Mouse (Mus musculus): ENCODE results near the gene Vsx2.
A peak's percentile ranks its signal among the peaks of the same experiment; 100 is the strongest.

The Vsx2 gene

GRCm38 (mm10) chr12:84571466-84572340, 2.1 kb downstream of the Vsx2 start:
- DNase-seq (ENCODE audit: low read depth, low spot score) = no peak

- DNase-seq (ENCODE audit: low read depth, low spot score) = no peak
These were observed 2.8 kb downstream of the Vsx2 start for GRCm38 (mm10) chr12:84572341-84572720.

GRCm38 (mm10) chr12:84573094-84573493, 3.5 kb downstream of the Vsx2 start:
- no peak for DNase-seq (ENCODE audit: low read depth, low spot score)

GRCm38 (mm10) chr12:84577768-84578439, 8.3 kb downstream of the Vsx2 start:
- no peak for DNase-seq (ENCODE audit: low read depth, low spot score)

GRCm38 (mm10) chr12:84578440-84578770, 8.8 kb downstream of the Vsx2 start:
- no peak for DNase-seq (ENCODE audit: low read depth, low spot score)

- no peak for DNase-seq (ENCODE audit: low read depth, low spot score)
These were observed 11.7 kb downstream of the Vsx2 start for GRCm38 (mm10) chr12:84581285-84581684.

GRCm38 (mm10) chr12:84589825-84590761, 20.5 kb downstream of the Vsx2 start:
- peak; percentile 61 for DNase-seq (ENCODE audit: low read depth, low spot score)

GRCm38 (mm10) chr12:84598324-84598723, 28.8 kb downstream of the Vsx2 start:
- no peak for DNase-seq (ENCODE audit: low read depth, low spot score)

GRCm38 (mm10) chr12:84604001-84604400, 34.4 kb downstream of the Vsx2 start:
- no peak for DNase-seq (ENCODE audit: low read depth, low spot score)

GRCm38 (mm10) chr12:84605860-84606259, 36.3 kb downstream of the Vsx2 start:
- DNase-seq (ENCODE audit: low read depth, low spot score) = no peak

GRCm38 (mm10) chr12:84611718-84612117, 42.2 kb downstream of the Vsx2 start:
- DNase-seq (ENCODE audit: low read depth, low spot score) = no peak

- no peak for DNase-seq (ENCODE audit: low read depth, low spot score)
These were observed 43.0 kb downstream of the Vsx2 start for GRCm38 (mm10) chr12:84612518-84612917.

GRCm38 (mm10) chr12:84614001-84614400, 44.4 kb downstream of the Vsx2 start:
- no peak for DNase-seq (ENCODE audit: low read depth, low spot score)

- no peak for DNase-seq (ENCODE audit: low read depth, low spot score)
These were observed 45.0 kb downstream of the Vsx2 start for GRCm38 (mm10) chr12:84614524-84614923.

GRCm38 (mm10) chr12:84616977-84617630, 47.5 kb downstream of the Vsx2 start, which contains the start of gene Abcd4:
Gene Abcd4 (minus strand): TSS chr12:84617413.
- peak; percentile 92 for DNase-seq (ENCODE audit: low read depth, low spot score)

GRCm38 (mm10) chr12:84617663-84618062, 48.1 kb downstream of the Vsx2 start:
- DNase-seq (ENCODE audit: low read depth, low spot score) = no peak

GRCm38 (mm10) chr12:84620975-84621374, 51.4 kb downstream of the Vsx2 start:
- no peak for DNase-seq (ENCODE audit: low read depth, low spot score)

GRCm38 (mm10) chr12:84624601-84625000, 55.0 kb downstream of the Vsx2 start:
- no peak for DNase-seq (ENCODE audit: low read depth, low spot score)

- DNase-seq (ENCODE audit: low read depth, low spot score) = no peak
These were observed 55.6 kb downstream of the Vsx2 start for GRCm38 (mm10) chr12:84625116-84625515.

- DNase-seq (ENCODE audit: low read depth, low spot score) = no peak
These were observed 62.3 kb downstream of the Vsx2 start for GRCm38 (mm10) chr12:84631867-84632266.

- DNase-seq (ENCODE audit: low read depth, low spot score) = no peak
These were observed 70.7 kb downstream of the Vsx2 start for GRCm38 (mm10) chr12:84640253-84640652.
